Mouse (Mus musculus) T-cell, adult 2 months (primary cell): ENCODE data around the gene Clec18a.
"Not testable (repeated sequence)": the region's sequence is repeated elsewhere in the genome, so short reads cannot be mapped to it uniquely, and the experiment has no call there.

ENCODE experiments used
- DNase-seq: peaks from one replicate; pipeline ENCODE4 v3.0.0; 2022; ENCODE audit warnings: low spot score

Clec18a gene

GRCm38 (mm10) chr8:111056158-111056663, 36.0 kb downstream of the Clec18a start, which contains the start of gene Exosc6:
TSS of gene Exosc6 (plus strand) at chr8:111056339.
- peak; percentile 92 for DNase-seq

GRCm38 (mm10) chr8:111055661-111056060, 36.6 kb downstream of the Clec18a start:
- DNase-seq = no peak

- no peak for DNase-seq
Observed at GRCm38 (mm10) chr8:111055031-111055634, 37.1 kb downstream of the Clec18a start.

GRCm38 (mm10) chr8:111053827-111054518, 38.3 kb downstream of the Clec18a start:
- no peak for DNase-seq

- DNase-seq = no peak
Observed at GRCm38 (mm10) chr8:111049106-111049505, 43.1 kb downstream of the Clec18a start.

GRCm38 (mm10) chr8:111048694-111049093, 43.5 kb downstream of the Clec18a start:
- DNase-seq = peak; percentile 16

- no peak for DNase-seq
Observed at GRCm38 (mm10) chr8:111044003-111044734, 48.1 kb downstream of the Clec18a start.

- DNase-seq = no peak
Observed at GRCm38 (mm10) chr8:111042546-111042945, 49.7 kb downstream of the Clec18a start.

- DNase-seq = no peak
Observed at GRCm38 (mm10) chr8:111036591-111036990, 55.6 kb downstream of the Clec18a start.

- peak; percentile 35 for DNase-seq
Observed at GRCm38 (mm10) chr8:111034276-111034675, 58.0 kb downstream of the Clec18a start.

- DNase-seq = peak; percentile 95
Observed at GRCm38 (mm10) chr8:111033482-111034215, 58.6 kb downstream of the Clec18a start.

- DNase-seq = no peak
Observed at GRCm38 (mm10) chr8:111032916-111033315, 59.3 kb downstream of the Clec18a start, which contains the start of gene Aars. TSS of gene Aars (plus strand) at chr8:111033144.

GRCm38 (mm10) chr8:111031572-111031971, 60.7 kb downstream of the Clec18a start, which contains the start of gene Ddx19b:
TSS of gene Ddx19b (minus strand) at chr8:111031751.
- no peak for DNase-seq

- DNase-seq = peak; percentile 43
Observed at GRCm38 (mm10) chr8:111030045-111030444, 62.2 kb downstream of the Clec18a start.

- no peak for DNase-seq
Observed at GRCm38 (mm10) chr8:111029589-111029988, 62.6 kb downstream of the Clec18a start.

GRCm38 (mm10) chr8:111027391-111027937, 64.8 kb downstream of the Clec18a start:
- peak; percentile 74 for DNase-seq

- not testable (repeated sequence) for DNase-seq
Observed at GRCm38 (mm10) chr8:111026609-111027008, 65.6 kb downstream of the Clec18a start.

- not testable (repeated sequence) for DNase-seq
Observed at GRCm38 (mm10) chr8:111010230-111010991, 81.8 kb downstream of the Clec18a start.
